Mouse (Mus musculus) liver, postnatal 0 days (tissue): ENCODE data around the gene Wfdc12. TPM values are rescaled to one million over a fixed set of nuclear protein-coding genes. Genes with fewer than 3 reads are reported as not detected.

Experiments used
- ATAC-seq: fragments of 200-750 bp; cut with Nextera tagmentation; 2 replicates; pipeline ENCODE4 v1.8.0; 2017; ENCODE audit warnings: mild to moderate bottlenecking, moderate library complexity
- DNase-seq: peaks from one replicate; pipeline ENCODE4 v3.0.0-alpha.2; 2016
- H3K27ac ChIP-seq: fragments of 300-500 bp; sonication (generic); 2 replicates; pipeline ENCODE4 v1.5.1; 2014; ENCODE audit warnings: antibody characterized with exemption, moderate library complexity, mild to moderate bottlenecking, low read depth
- H3K27me3 ChIP-seq: fragments of 300-500 bp; sonication (generic); 2 replicates; pipeline ENCODE4 v1.6.1; 2014; ENCODE audit warnings: low read length, control low read depth, mixed read lengths; ENCODE audit not compliant: insufficient read depth
- H3K36me3 ChIP-seq: fragments of 300-500 bp; sonication (generic); replicated peaks from 2 replicates; pipeline ENCODE4 v1.6.1; 2014; ENCODE audit warnings: mild to moderate bottlenecking, control low read depth, low read length, moderate library complexity, mixed read lengths; ENCODE audit not compliant: insufficient read depth
- H3K4me1 ChIP-seq: fragments of 300-500 bp; sonication (generic); 2 replicates; pipeline ENCODE4 v1.6.1; 2014; ENCODE audit warnings: antibody characterized with exemption, mild to moderate bottlenecking, control low read depth; ENCODE audit not compliant: insufficient read depth
- H3K4me2 ChIP-seq: fragments of 300-500 bp; sonication (generic); 2 replicates; pipeline ENCODE4 v1.6.1; 2014; ENCODE audit warnings: low read depth, mild to moderate bottlenecking, low read length, moderate library complexity, mixed read lengths
- H3K4me3 ChIP-seq: fragments of 300-500 bp; sonication (generic); 2 replicates; pipeline ENCODE4 v1.5.1; 2014; ENCODE audit warnings: low read depth, low read length
- H3K9ac ChIP-seq: fragments of 300-500 bp; sonication (generic); replicated peaks from 2 replicates; pipeline ENCODE4 v1.6.1; 2014; ENCODE audit warnings: mild to moderate bottlenecking, moderate library complexity
- H3K9me3 ChIP-seq: fragments of 300-500 bp; sonication (generic); 2 replicates; pipeline ENCODE4 v1.6.1; 2016; ENCODE audit warnings: mild to moderate bottlenecking, control low read depth, low read length, mixed read lengths
- CTCF ChIP-seq: sonication (generic); IDR thresholded peaks from 2 replicates; pipeline ENCODE4 v1.5.1; 2016; ENCODE audit warnings: antibody characterized with exemption, low read depth
- EP300 ChIP-seq: IDR thresholded peaks from 2 replicates; pipeline ENCODE4 v1.6.1; 2016; ENCODE audit warnings: antibody characterized with exemption, low read depth, mild to moderate bottlenecking
- WGBS: fragments of 180-500 bp; shearing (Covaris S2); extraction: QIAGEN DNeasy Blood & Tissue Kit; methylation state at CpG from one replicate; pipeline ENCODE4 v1.1.7; 2014; ENCODE audit not compliant: insufficient replicate concordance; 5-methylcytosine and 5-hydroxymethylcytosine counted together
- polyA plus RNA-seq: library from polyadenylated mRNA; unstranded; fragments of >200 nt; fragmentation: Nextera tagmentation; extraction: Ambion mirVana; gene quantifications from 2 replicates; pipeline ENCODE4 v1.2.1, GENCODE M21; 2015

Wfdc12 gene
- 0.14 TPM in 2 replicates for polyA plus RNA-seq

GRCm38 (mm10) chr2:164190576-164190975 lies at the start of gene Wfdc12:
Wfdc12 (minus strand) TSS chr2:164190608.
- Histone ChIP-seq H3K4me2 (no peak within 1 kb of the TSS), H3K27ac (no peak within 1 kb of the TSS), H3K9me3 (no peaks in the 10 kb centered on the region), H3K27me3 (no peaks in the 10 kb centered on the region), H3K4me3 (no peak within 1 kb of the TSS), H3K36me3 (no peaks in the 10 kb centered on the region), H3K9ac (no peak within 1 kb of the TSS), H3K4me1 (no peaks in the 10 kb centered on the region)
- DNase-seq, result peak; percentile 24
- no peak for TF ChIP-seq EP300
- TF ChIP-seq CTCF, result no peak
- 69% methylated on average over 6 of the region's 6 CpGs for WGBS
- peak; percentile 56 for ATAC-seq

GRCm38 (mm10) chr2:164238366-164238765 lies 48.0 kb upstream of the Wfdc12 start, which contains the start of gene Svs2:
Svs2 (minus strand) TSS chr2:164238466.
- no peaks in the 10 kb centered on the region for H3K4me1 ChIP-seq
- H3K27me3 ChIP-seq, result no peaks in the 10 kb centered on the region
- TF ChIP-seq CTCF (no peak), EP300 (no peak)
- no peak within 1 kb of the TSS for H3K4me3 ChIP-seq
- WGBS, result 65% methylated on average over 3 of the region's 3 CpGs
- no peak within 1 kb of the TSS for H3K27ac ChIP-seq
- H3K9me3 ChIP-seq, result no peaks in the 10 kb centered on the region
- H3K9ac ChIP-seq, result no peak within 1 kb of the TSS
- H3K4me2 ChIP-seq, result no peak within 1 kb of the TSS
- no peaks in the 10 kb centered on the region for H3K36me3 ChIP-seq
- DNase-seq (no peak), ATAC-seq (no peak)

- H3K27me3 ChIP-seq, result no peaks in the 10 kb centered on the region
- no peak for TF ChIP-seq CTCF
- no peak for TF ChIP-seq EP300
- H3K36me3 ChIP-seq, result no peaks in the 10 kb centered on the region
- no peaks in the 10 kb centered on the region for H3K4me1 ChIP-seq
- no peaks in the 10 kb centered on the region for H3K9me3 ChIP-seq
- H3K27ac ChIP-seq, result no peak overlapping the region
- no peak overlapping the region for H3K4me2 ChIP-seq
- WGBS, result 75% methylated on average over 8 of the region's 8 CpGs
- H3K4me3 ChIP-seq, result no peak overlapping the region
- DNase-seq (no peak), ATAC-seq (no peak)
- no peak overlapping the region for H3K9ac ChIP-seq
Observed at GRCm38 (mm10) chr2:164232671-164233070, 42.3 kb upstream of the Wfdc12 start.

GRCm38 (mm10) chr2:164228361-164229070 lies 38.1 kb upstream of the Wfdc12 start:
- Histone ChIP-seq H3K36me3 (no peaks in the 10 kb centered on the region), H3K27me3 (no peaks in the 10 kb centered on the region), H3K9me3 (no peaks in the 10 kb centered on the region), H3K27ac (no peak overlapping the region), H3K9ac (no peak overlapping the region), H3K4me2 (no peak overlapping the region), H3K4me1 (no peaks in the 10 kb centered on the region), H3K4me3 (no peak overlapping the region)
- no peak for TF ChIP-seq EP300
- no peak for TF ChIP-seq CTCF
- WGBS, result 73% methylated on average over 8 of the region's 8 CpGs
- ATAC-seq (no peak), DNase-seq (no peak)

- no peak for ATAC-seq
- H3K9me3 ChIP-seq, result no peaks in the 10 kb centered on the region
- TF ChIP-seq EP300 (no peak), CTCF (no peak)
- H3K27ac ChIP-seq, result no peak within 1 kb of the TSS
- 64% methylated on average over 11 of the region's 11 CpGs for WGBS
- H3K9ac ChIP-seq, result no peak within 1 kb of the TSS
- no peaks in the 10 kb centered on the region for H3K36me3 ChIP-seq
- H3K4me2 ChIP-seq, result no peak within 1 kb of the TSS
- no peaks in the 10 kb centered on the region for H3K27me3 ChIP-seq
- no peaks in the 10 kb centered on the region for H3K4me1 ChIP-seq
- no peak for DNase-seq
- H3K4me3 ChIP-seq, result no peak within 1 kb of the TSS
Observed at GRCm38 (mm10) chr2:164221522-164221921, 31.1 kb upstream of the Wfdc12 start, which contains the start of gene Wfdc15b. Wfdc15b (minus strand) TSS chr2:164221660.

- H3K4me2 ChIP-seq, result no peak overlapping the region
- no peaks in the 10 kb centered on the region for H3K27me3 ChIP-seq
- WGBS, result 74% methylated on average over 9 of the region's 9 CpGs
- H3K9me3 ChIP-seq, result no peaks in the 10 kb centered on the region
- no peak for DNase-seq
- no peaks in the 10 kb centered on the region for H3K4me1 ChIP-seq
- H3K36me3 ChIP-seq, result no peaks in the 10 kb centered on the region
- ATAC-seq, result no peak
- TF ChIP-seq CTCF, result no peak
- TF ChIP-seq EP300, result no peak
- no peak overlapping the region for H3K4me3 ChIP-seq
- H3K27ac ChIP-seq, result no peak overlapping the region
- H3K9ac ChIP-seq, result no peak overlapping the region
Observed at GRCm38 (mm10) chr2:164219295-164219694, 28.9 kb upstream of the Wfdc12 start.
